Mouse (Mus musculus) skeletal muscle tissue, adult 2 months (tissue): ENCODE results near the gene Prkn.
A peak's percentile ranks its signal among the peaks of the same experiment; 100 is the strongest.

ENCODE experiments used
- DNase-seq: peaks from one replicate; pipeline ENCODE4 v3.0.0-alpha.2; 2012; ENCODE audit warnings: low read depth, low spot score

Prkn gene

DNA sequence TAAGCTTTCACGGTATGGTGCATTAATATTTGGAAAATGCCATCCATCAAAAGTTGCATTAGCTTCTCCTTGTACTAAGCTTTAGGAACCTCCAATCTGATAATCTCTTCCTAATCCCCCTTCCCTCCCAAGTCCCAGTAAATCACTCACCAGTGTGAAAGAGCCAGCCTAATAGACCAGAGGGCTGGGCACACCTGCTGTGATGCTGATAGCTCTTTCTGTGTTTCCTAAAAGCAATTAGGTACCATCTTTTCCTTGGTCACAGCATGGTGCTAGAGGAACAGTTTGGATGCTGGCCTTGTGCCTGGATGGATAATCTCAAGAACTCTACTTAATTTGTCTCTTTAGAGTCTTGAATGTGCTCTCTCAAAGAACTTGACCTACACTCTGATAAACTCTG is 287.0 kb downstream of the Prkn start:
- no peak for DNase-seq

DNA sequence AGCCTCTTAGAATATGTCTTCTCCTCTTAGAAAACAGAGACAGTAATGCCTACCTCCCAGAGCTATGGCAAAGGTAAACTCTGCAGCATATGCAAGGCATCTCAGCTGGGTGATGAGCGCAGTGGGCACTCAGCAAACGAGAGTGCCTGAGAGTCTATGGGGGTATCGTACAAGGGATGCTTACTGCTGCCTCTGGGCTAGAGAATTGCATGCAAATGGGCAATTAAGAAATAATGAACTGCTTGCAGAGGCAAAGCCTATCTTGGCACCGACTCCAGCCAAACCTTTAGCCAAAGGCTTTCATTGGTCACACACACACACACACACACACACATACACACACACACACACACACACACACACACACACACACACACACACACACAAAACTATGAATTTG is 290.7 kb downstream of the Prkn start:
- DNase-seq = no peak

DNA sequence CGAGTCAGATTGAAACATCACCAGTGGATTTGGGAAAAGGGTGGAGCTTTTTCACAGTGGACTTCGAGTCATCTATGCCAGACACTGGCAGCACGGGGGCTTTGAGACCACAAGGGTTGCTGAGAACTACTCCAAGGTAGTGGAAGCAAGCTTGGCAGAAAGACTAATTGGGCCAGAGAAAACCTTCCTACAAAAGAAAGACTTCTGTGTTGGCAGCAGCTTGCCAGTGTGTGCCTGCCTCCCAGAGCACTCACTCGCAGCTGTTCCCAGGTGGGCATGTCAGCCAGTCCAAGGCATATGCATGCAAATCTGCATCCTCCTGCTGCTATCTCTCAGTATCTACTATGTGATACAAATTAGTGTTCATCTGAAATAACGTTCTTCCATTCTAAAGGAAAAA is 302.1 kb downstream of the Prkn start:
- DNase-seq = no peak

DNA sequence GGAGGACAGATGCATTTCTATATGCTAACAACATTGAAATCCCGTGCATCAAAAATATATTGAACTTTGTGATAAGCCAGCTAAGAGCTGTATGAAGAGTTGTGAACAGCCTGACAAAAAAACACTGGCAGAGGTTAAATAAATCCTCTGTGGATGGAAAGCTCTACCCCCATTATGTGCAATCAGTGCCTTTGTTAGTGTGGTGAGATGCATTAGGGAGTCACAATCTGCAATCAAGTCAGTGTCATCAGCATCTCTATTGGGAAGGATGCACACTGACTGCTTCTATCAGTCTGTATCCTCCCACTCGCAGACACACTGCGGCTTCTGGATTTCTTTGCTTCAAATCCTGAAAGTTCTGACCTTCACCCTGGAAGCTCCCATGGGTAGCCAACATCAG is 315.9 kb downstream of the Prkn start:
- DNase-seq = no peak

DNA sequence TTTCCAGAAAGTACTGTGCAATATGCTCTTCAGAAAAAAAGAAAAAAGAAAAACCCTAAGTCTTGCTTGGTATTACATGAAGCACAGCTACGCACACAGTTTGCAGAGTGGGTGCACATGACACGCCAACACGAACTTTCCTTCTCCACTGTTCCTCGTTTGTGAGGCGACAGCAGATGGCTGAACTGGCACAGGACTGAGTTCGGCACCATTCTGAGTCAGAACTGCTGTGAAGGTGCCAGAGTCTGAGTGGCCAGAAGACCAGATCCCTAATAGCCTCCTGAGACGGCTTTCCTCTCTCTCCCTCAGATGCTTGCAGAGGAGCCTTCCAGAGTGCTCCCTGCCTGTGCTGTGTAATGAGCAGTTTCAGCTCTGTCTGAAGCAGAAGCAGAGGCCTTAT is 317.4 kb downstream of the Prkn start:
- DNase-seq = peak; percentile 37

DNA sequence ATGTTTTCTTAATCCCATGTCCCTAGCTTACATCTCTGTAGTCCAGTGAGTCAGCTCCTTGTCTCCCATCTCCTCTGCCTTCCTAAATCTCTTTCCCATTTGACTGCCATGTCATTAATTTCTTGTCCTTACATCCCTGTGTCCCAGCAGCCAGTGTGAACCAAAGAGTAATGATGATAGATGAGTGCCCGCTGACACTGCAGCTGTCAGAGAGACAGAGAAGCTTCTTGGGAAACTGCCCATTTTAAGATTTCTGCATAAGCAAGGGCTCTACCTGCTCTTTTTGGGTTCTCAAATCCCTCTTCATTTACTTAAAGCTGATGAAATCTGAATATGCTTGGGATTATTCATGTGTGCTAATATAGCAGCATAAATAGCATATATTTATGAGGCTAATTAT is 321.3 kb downstream of the Prkn start:
- peak; percentile 3 for DNase-seq

DNA sequence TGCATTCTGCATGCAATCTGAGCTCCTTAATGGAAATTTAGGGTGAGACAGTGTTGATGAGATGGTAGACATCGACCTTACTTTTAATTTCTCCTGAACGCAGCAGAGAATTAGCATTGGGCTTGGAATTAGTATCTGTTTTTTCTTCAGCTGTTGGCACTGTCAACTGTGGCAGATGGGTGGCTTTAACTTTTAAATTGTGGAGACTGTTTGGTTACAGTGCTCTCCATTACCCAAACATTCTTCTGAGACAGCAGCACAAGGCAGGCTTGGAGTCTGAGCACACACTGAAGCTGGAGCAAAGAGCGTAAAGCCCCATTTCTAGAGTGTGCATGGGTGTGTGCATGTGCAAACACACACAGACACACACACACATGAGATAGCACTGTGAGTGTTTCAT is 322.6 kb downstream of the Prkn start:
- no peak for DNase-seq

DNA sequence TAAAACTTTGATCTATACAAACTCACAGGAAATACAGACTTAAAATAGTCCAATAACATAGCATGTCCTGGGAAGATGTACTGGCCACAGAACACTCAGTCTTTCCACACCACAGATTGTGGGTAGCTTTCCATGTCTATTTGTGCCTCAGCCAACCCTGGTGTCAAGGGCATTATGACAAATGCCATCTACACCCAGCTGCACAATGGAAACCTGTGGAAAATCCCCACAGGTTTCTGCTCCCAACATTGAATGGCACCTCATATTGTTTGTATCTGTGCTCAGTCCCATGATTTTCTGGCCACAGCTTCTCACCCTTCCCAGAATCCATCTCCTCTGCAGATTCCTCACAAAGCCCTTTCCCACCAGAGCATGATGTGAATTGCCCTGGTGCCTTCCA is 347.2 kb downstream of the Prkn start:
- DNase-seq = no peak

DNA sequence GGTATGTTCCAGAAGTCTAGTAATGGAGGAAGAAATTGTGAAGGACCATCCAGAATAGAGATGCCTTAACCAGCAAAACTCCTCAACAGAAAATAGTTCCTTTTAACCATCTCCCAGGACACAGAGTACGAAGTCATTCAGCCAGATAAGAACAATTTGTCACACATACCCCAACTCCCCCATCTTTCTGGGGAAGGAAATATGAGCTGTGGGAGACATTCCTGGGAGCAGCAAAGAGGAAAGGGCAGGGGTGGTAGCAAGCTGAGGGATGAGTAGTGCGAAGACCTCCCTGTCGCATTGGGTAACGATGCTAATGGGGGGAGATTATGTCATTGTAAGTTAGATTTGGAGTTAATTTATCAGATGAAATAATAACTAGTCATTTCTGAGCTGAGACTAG is 348.3 kb downstream of the Prkn start:
- no peak for DNase-seq

DNA sequence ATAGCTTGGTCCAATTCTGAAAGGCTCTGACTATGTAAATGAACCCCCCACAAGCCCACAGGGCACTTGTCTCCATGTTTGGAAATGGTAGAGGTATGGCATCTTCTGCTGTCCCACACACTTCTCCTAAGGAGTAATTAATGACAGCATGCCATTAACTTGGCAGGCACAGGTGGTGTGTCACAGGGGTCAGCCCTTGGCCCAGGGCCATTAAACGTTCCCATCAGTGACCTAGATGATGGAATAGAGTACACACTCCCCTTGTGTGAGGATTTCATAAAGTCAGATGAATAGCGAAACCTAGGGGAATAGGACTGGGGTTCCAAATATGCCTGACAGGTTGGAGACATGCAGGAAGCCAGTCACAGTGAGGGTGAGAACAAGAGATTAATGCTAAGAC is 350.1 kb downstream of the Prkn start:
- DNase-seq = no peak

DNA sequence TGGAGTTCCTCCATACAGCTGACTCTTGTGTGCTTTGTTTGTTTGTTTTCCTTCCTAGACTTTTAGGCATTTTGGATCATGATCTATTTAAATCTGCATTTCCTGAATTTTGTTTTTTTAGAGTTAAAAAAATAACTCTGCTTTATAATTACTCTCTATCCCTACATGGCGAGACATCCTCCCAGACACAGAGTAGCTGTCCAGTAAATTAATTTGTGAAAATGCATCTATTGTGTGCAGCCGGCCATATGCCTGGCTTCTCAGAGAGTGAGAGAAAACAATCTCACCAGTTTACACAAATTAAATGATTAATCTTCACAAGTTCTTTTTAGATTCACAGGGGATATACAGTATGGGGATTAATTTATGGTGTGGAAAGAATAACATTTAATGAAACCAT is 357.9 kb downstream of the Prkn start:
- DNase-seq = no peak

DNA sequence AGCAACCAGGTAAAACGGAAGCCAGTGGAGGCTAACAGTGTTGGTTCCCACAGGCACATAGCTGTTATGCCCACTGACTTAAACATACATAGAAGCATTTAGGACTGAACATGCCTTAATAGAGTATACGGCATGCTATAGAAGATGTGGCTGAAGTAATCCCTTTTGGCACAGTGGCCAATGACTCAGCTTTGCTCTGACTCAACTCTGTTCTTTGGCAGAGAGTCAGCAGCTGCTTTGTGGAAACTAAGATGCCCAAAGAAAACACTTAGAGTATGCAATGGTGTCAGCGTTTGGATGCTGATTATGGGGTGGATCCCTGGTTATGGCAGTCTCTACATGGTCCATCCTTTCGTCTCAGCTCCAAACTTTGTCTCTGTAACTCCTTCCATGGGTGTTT is 368.9 kb downstream of the Prkn start:
- DNase-seq = peak; percentile 37

DNA sequence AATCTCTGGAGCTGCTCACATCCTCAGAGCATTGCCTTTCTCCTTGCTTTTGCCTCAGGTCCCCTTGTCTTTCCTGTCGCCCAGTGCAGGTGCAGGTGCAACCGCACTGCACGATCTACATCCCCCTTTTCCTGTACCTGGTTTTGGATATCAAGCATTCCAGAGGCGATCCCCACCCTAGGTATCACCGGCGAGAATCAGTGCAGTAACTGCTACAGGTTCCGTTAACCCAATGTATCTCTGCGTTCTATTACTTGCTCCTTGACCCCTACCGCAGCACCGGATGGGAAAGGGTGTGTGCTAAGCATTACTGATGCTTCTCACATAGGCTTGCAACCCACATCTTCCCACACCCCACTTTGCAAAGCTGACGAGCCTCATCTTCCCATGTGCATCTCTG is 370.8 kb downstream of the Prkn start:
- no peak for DNase-seq

DNA sequence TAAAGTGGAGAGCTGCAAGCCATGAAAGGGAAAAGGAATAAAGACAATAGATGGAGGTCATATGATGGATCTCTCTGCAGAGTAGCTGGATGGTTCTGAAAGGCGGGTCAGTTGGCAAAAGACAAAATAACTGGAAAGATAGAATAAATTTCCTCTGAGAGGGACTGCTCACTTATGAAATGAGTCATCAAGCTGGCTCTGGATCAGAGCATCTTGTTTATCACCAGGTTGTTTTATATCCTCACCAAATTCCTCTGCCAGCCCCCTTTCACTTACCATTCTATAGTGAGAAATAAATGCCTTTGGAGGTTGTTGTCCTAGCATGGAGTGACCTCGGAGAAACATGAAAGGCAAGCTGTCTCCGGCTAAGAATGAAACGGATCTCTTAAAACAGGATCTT is 371.4 kb downstream of the Prkn start:
- no peak for DNase-seq

DNA sequence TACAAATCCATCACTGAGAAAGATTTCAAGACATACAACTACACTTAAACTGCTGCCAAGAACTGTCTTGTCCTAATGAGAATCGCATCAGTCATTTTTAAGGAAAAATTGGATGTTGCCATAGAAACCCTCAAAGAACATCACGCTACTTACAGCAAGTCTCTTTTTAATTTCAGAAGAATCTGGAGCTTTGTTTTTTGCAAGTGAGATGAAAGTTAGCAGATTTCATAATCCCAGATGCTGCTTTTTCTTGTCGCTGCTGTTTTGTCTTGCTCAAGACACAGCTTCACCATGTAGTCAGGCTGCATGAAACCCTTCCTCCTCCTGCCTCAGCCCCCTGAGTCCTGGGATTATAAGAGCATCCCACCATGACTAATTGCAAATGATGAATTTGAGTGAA is 373.5 kb downstream of the Prkn start:
- no peak for DNase-seq

DNA sequence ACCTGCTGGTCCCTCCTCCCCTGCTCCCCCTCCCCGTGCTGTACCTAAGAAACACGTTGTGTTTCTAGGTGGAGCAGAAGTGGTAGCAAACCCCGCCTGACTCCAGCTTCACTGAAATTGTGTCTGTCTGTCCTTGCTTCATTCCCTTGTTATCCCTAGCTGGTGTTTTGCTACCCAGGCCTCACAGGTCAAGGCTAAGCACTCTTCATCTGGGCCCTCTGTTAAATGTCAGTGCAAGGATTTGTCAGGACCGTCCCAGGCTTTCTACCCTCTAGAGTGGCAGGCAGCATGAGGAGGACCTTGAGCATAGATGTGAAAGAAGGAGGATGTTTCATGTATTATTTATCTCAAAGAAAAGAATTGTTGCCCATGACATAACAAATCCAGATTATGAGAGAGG is 388.8 kb downstream of the Prkn start:
- no peak for DNase-seq

DNA sequence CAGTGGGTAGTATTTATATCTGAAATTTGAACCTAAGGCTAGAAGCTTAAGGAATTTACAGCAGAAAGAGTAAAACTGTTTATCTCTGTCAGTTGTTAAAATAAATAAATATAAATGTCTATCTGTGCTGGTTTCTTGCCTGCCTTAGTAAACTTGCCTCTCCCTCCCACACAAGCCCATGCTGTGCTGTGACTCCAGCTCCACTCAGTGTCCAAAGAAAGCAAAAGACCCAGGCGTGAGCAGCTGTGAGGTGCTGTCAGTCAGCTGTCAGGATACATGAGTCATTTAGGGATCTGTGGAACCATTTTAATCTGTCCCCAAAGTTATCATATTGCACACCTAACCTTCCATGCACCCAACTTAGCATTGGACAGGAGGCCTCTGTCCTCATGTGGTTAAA is 389.2 kb downstream of the Prkn start:
- peak; percentile 66 for DNase-seq

DNA sequence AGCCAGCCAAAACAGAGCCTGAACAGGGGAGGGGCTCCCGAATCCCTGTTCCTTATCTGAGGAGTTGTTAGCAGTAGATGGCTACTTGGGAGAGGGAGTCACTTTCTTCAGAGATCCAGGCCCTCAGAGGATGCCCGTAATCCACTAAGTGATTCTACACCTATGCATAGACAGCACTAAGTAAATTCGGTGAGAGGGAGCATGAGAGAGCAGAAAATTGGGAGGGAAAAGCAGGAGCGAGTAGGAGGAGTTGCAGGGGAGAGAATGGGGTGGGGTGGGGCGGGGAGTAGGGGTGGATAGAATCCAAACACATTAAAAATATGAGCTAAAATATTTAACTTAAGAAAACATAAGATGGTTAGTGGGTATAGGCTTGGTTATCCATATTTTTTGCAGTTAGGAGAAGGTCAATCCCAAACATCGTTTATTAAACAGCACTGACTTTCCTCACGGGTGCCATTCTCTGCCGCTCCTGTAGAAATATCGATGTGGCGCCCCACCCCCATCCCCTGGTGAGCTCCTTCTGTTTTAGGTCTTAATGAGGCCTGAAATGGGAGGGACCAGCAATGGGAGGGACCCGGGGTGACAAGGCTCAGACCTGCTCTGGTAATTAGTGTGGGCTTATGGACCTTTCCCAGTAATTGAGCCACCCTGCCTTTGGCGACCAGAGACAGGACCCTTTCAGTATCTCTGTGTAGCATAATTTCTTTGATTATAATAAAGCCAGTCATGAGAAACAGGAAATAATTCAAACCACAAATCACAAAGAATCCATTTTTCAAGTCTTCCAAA is 390.6 kb downstream of the Prkn start:
- no peak for DNase-seq

DNA sequence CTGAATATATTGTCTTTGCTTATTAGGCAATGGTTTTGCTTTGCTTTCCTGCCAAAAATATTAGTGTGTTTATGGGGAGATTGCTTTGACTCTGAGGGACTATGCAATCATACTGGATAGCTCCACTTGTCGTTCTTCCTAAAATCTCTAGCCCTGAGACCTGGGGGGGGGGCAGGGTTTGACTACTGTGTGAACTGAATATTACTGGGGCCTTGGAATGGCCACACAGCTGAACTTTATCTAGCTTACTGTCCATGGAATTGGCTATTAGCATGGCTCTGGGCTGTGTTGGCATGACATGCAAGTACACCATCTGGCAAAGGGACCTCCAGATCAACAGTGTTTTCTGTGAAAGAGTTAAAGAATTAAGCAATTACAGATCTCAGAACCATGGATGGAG is 395.1 kb downstream of the Prkn start:
- no peak for DNase-seq

DNA sequence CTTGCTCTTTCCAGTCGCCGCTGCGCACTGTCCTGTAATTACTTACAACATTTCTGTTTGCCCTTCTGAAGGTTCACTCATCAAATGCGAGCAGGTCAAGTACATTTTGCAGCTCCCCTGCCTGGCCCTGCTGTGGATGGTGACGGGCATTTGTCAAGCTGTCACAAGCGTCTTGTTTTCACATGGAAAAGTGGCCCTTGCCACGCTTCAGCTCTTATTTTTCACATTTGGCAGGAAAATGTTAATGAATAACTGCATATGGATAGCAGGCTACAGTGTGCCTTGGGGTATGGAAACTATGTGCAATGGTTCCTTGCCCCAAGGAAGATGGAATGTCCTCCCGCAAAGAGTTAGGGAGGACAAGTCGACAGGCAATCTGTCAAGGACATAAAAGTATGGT is 404.9 kb downstream of the Prkn start:
- DNase-seq = no peak

DNA sequence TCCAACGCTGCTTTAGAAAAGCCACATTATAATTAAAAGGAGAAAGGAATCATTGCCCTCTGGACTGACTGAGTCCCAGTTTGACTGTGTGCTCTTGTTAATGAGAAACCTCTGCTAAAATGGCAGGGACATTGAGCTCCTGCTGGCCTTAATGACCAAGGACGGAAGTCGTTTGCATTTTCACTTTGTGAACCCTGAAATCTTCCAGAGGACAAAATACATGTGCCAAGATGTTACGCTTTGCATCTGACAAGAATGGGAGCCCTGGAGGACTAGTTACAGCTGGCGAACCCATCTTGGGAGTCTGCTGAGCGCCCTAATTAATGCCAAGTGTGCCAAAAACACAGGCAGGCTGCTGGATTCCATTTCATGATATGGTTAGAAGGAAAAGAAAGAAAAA is 409.0 kb downstream of the Prkn start:
- no peak for DNase-seq

DNA sequence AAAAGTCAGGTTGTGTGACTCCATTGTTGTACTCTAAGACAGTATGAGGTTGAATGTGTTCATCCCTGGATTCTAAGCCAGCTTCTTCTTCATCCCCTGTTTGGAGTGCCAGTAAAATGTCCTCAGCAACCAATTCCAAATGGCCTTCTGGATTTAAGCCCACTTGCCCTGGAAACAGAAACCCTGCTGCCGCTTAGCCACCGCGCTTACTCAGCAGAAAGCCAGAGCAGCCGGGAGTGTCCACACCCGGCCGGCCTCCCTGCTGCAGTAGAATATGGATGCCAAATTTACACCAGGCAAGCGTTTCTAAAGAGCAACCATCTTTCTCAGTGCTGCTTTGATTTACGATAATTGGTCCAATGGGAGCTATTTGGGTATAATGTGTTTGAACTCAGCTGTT is 420.5 kb downstream of the Prkn start:
- DNase-seq = peak; percentile 68

DNA sequence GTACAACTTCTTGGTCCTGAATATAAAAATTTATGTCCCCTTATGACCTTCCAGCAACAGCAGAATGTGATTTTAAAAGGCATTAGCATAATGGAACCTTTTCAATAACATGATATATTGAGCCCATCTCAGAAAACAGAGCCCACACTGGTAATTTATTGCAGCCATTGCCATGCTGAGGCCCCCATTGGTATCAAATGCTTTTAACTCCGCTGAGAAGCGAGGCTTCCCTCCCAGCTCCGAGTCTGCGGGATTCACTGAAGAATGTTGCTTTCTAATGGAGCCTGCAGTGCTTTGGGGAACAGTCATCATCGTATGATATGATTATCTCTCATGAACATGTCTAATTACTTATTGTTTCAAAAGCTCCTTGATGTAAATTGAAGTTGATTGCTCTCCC is 421.5 kb downstream of the Prkn start:
- DNase-seq = no peak

DNA sequence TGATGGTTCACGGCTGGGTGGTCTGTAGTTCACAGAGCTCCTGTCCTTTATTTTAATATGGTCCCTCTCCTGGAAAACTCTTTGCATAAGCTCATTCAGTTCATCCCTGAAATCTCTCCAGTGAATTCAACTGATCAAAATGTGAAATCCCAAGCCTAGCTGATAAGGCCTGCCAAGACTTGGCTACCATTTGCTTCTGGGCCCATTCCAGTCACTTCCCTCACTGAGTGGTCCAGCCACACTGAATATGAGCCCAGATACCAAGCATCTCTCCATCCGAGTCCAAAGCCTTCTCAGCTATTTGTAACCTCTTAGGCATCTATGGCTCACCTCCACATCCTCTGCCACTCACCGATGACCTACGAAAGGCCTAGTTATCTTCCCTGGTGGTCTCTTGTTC is 427.8 kb downstream of the Prkn start:
- no peak for DNase-seq
